Mouse (Mus musculus) hindbrain, embryonic 11.5 days (tissue): Measurements from ENCODE around the gene Dido1. TPM values are rescaled to one million over a fixed set of nuclear protein-coding genes. Genes with fewer than 3 reads are reported as not detected.

ENCODE experiments used
- polyA plus RNA-seq: library from polyadenylated mRNA; unstranded; fragments of >200 nt; fragmentation: Nextera tagmentation; extraction: Ambion mirVana; gene quantifications from 2 replicates; pipeline ENCODE4 v1.2.1, GENCODE M21; 2014

Dido1 gene
- polyA plus RNA-seq, 1 experiment from 2014 or later, result 39.7 TPM

Other genes starting within 250 kb of the Dido1 start
- 0.15 and 0.31 TPM in 2 replicates for gene Ntsr1, start 210.0 kb downstream of the Dido1 start, polyA plus RNA-seq
- 43.3 and 43.6 TPM in 2 replicates for gene Mrgbp, start 128.7 kb downstream of the Dido1 start, polyA plus RNA-seq
- 99.0 and 104 TPM in 2 replicates for gene Ogfr, start 120.8 kb downstream of the Dido1 start, polyA plus RNA-seq
- gene Col9a3, start 112.2 kb downstream of the Dido1 start, polyA plus RNA-seq, result 22.3 and 22.6 TPM in 2 replicates
- gene Tcfl5, start 67.3 kb downstream of the Dido1 start, polyA plus RNA-seq, result 0.38 and 0.60 TPM in 2 replicates
- 59.6 and 70.0 TPM in 2 replicates for gene Gid8, start 118 bp upstream of the Dido1 start, polyA plus RNA-seq
- 0.14 and 0.45 TPM in 2 replicates for gene Slc17a9, start 15.3 kb upstream of the Dido1 start, polyA plus RNA-seq
- gene Bhlhe23, start 66.9 kb upstream of the Dido1 start, polyA plus RNA-seq, result 3.0 and 3.7 TPM in 2 replicates
- gene Ythdf1, start 210.9 kb upstream of the Dido1 start, polyA plus RNA-seq, result 57.3 and 69.4 TPM in 2 replicates
- gene Birc7, start 219.0 kb upstream of the Dido1 start, polyA plus RNA-seq, result 0.49 and 0.65 TPM in 2 replicates
- gene Nkain4, start 244.7 kb upstream of the Dido1 start, polyA plus RNA-seq, result 80.5 and 91.5 TPM in 2 replicates